15 mouse cellular contexts compared by ENCODE assay signal in the genomic region with DNA sequence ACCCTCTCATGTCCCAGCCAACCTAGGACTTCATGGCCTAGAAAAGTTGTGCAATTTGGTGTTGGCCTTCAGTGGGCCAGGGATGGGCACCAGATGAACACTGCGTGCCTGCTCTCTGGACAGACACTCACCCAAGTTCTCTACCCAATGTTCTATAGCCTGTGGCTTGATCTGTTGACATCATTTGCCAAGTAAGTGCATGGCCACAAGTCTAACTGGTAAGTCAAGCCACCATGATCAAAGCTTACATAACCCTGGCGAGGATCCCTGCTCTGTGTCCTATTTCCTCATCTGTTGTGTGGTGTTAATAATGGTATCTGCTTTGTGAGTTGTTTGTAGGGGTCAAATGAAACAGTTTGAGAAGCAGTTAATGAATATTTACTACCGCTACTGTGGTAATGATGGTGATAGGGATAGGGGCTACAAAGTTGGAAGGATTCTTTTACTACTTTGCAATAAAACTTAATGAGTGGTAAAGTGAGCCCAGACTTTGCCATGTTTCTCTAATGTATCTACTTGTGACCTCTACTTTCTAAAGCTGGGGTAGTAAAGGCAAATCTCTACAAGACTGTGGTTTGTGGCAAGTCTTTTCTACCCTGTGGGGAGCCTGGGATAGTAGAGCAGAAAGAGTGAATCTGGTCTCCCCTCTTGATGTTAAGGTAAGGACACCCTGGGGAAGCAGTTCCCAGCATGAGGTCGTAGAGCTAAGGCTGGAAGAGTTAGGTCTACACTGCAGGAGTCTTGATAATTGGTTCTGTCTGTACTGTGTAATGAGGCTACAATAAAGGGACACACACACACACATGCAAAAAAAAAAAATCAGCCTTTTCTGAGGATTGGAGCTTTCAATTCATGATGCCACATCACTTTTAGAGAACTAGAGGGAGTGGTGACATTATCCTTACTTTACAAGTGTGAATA.
DNase-seq lines count a peak whose midpoint lies in the region; ATAC-seq and TF ChIP-seq lines count a peak whose summit lies in the region.
"Had no signal": no experiment of that assay in that cellular context is flagged by ENCODE, and none has a peak within 500 bp of the region (broad histone marks: within the 10 kb centered on the region; RNA-seq: fewer than 3 reads in every experiment).

No protein-coding gene starts in this region.

- no peaks in the 10 kb centered on the region for H3K4me1 ChIP-seq in hindbrain, embryonic 14.5 days (replicated peaks; ENCODE audit: control insufficient read depth, insufficient read depth, low read length)
- peaks cover 5% of the 10 kb centered on the region; the same call in 1 of the 2 replicates for H3K4me1 ChIP-seq in hindbrain, postnatal 0 days (ENCODE audit: insufficient read depth, low read length)
- no peaks in the 10 kb centered on the region for H3K4me1 ChIP-seq in midbrain, embryonic 15.5 days
- no peaks in the 10 kb centered on the region for H3K4me1 ChIP-seq in midbrain, embryonic 10.5 days
- H3K4me1 ChIP-seq: hindbrain, embryonic 15.5 days; liver, embryonic 12.5 days; midbrain, embryonic 12.5 days had no signal

- H3K36me3 ChIP-seq in hindbrain, embryonic 14.5 days (replicated peaks; ENCODE audit: control insufficient read depth, insufficient read depth): no peaks in the 10 kb centered on the region
- no peaks in the 10 kb centered on the region for H3K36me3 ChIP-seq in hindbrain, postnatal 0 days (ENCODE audit: insufficient read depth, low read length)
- H3K36me3 ChIP-seq in midbrain, embryonic 15.5 days (replicated peaks): no peaks in the 10 kb centered on the region
- no peaks in the 10 kb centered on the region for H3K36me3 ChIP-seq in midbrain, embryonic 10.5 days
- H3K36me3 ChIP-seq: hindbrain, embryonic 15.5 days; liver, embryonic 12.5 days; midbrain, embryonic 12.5 days had no signal

- H3K9me3 ChIP-seq in hindbrain, embryonic 14.5 days (ENCODE audit: control insufficient read depth, low read length): no peaks in the 10 kb centered on the region
- H3K9me3 ChIP-seq in hindbrain, postnatal 0 days (ENCODE audit: low read length): no peaks in the 10 kb centered on the region
- no peaks in the 10 kb centered on the region for H3K9me3 ChIP-seq in midbrain, embryonic 15.5 days
- no peaks in the 10 kb centered on the region for H3K9me3 ChIP-seq in midbrain, embryonic 10.5 days (replicated peaks)
- H3K9me3 ChIP-seq: hindbrain, embryonic 15.5 days; liver, embryonic 12.5 days; midbrain, embryonic 12.5 days had no signal

- H3K27ac ChIP-seq in hindbrain, embryonic 14.5 days: no peak overlapping the region
- no peak overlapping the region for H3K27ac ChIP-seq in hindbrain, postnatal 0 days
- no peak overlapping the region for H3K27ac ChIP-seq in midbrain, embryonic 15.5 days
- no peak overlapping the region for H3K27ac ChIP-seq in midbrain, embryonic 10.5 days (replicated peaks)
- H3K27ac ChIP-seq: hindbrain, embryonic 15.5 days; liver, embryonic 12.5 days; midbrain, embryonic 12.5 days had no signal

- peak; percentile 57; the same call in 1 of the 2 replicates for ATAC-seq in hindbrain, embryonic 14.5 days (ENCODE audit: low FRiP score)
- ATAC-seq in hindbrain, postnatal 0 days: no peak
- ATAC-seq in midbrain, embryonic 15.5 days (replicated peaks): peak; percentile 42; the same call in 1 of the 2 replicates
- ATAC-seq: liver, embryonic 12.5 days had no signal

- TF ChIP-seq CTCF in hindbrain, postnatal 0 days (IDR thresholded peaks at IDR 0.05; ENCODE audit: low read depth): no peak

- H3K4me2 ChIP-seq in hindbrain, embryonic 14.5 days (replicated peaks): no peak overlapping the region
- H3K4me2 ChIP-seq in hindbrain, postnatal 0 days (ENCODE audit: low read depth, low read length): no peak overlapping the region
- H3K4me2 ChIP-seq in midbrain, embryonic 15.5 days: no peak overlapping the region
- H3K4me2 ChIP-seq: hindbrain, embryonic 15.5 days; liver, embryonic 12.5 days; midbrain, embryonic 12.5 days had no signal

- H3K27me3 ChIP-seq in hindbrain, embryonic 14.5 days (ENCODE audit: control insufficient read depth, insufficient read depth, low read length): no peaks in the 10 kb centered on the region
- H3K27me3 ChIP-seq in hindbrain, postnatal 0 days (ENCODE audit: insufficient read depth, low read length): no peaks in the 10 kb centered on the region
- H3K27me3 ChIP-seq in midbrain, embryonic 15.5 days (replicated peaks): no peaks in the 10 kb centered on the region
- H3K27me3 ChIP-seq in midbrain, embryonic 10.5 days (ENCODE audit: low read depth, poor library complexity, severe bottlenecking): no peaks in the 10 kb centered on the region
- H3K27me3 ChIP-seq: hindbrain, embryonic 15.5 days; liver, embryonic 12.5 days; midbrain, embryonic 12.5 days had no signal

- H3K9ac ChIP-seq in hindbrain, embryonic 14.5 days: no peak overlapping the region
- H3K9ac ChIP-seq in hindbrain, postnatal 0 days (replicated peaks; ENCODE audit: low read length): no peak overlapping the region
- H3K9ac ChIP-seq in midbrain, embryonic 15.5 days: no peak overlapping the region
- H3K9ac ChIP-seq: hindbrain, embryonic 15.5 days; liver, embryonic 12.5 days; midbrain, embryonic 12.5 days had no signal

- peak; percentile 28 for DNase-seq in cerebellum, adult 9-11 months
- DNase-seq in cerebellum, adult 11 months: no peak
- DNase-seq in hindbrain, embryonic 14.5 days (ENCODE audit: low spot score): no peak
- no peak for DNase-seq in hindbrain, postnatal 0 days (ENCODE audit: low spot score)
- no peak for DNase-seq in midbrain, embryonic 10.5 days (ENCODE audit: low spot score)
- no peak for DNase-seq in right cerebral cortex, postnatal 4 days
- DNase-seq in gastrocnemius, postnatal 25 days: no peak
- DNase-seq: B cell, adult 2 months; gastrocnemius, postnatal 14 days; right cerebral cortex, postnatal 14 days; thymus, adult 2 months had no signal

- WGBS in hindbrain, embryonic 14.5 days: 78% methylated on average over 4 of the region's 4 CpGs
- WGBS in hindbrain, postnatal 0 days: 94% methylated on average over 4 of the region's 4 CpGs
- 85% methylated on average over 4 of the region's 4 CpGs for WGBS in midbrain, embryonic 15.5 days
- 85% methylated on average over 4 of the region's 4 CpGs for WGBS in midbrain, embryonic 10.5 days

- no peak overlapping the region for H3K4me3 ChIP-seq in hindbrain, embryonic 14.5 days (replicated peaks; ENCODE audit: low read length)
- no peak overlapping the region for H3K4me3 ChIP-seq in hindbrain, postnatal 0 days (ENCODE audit: low read length)
- H3K4me3 ChIP-seq in midbrain, embryonic 15.5 days: no peak overlapping the region
- no peak overlapping the region for H3K4me3 ChIP-seq in midbrain, embryonic 10.5 days
- H3K4me3 ChIP-seq: hindbrain, embryonic 15.5 days; liver, embryonic 12.5 days; midbrain, embryonic 12.5 days had no signal
